Mouse (Mus musculus) MEL (cell line): ENCODE measurements around the gene Dhx15. TPM values are rescaled to one million over a fixed set of nuclear protein-coding genes. Genes with fewer than 3 reads are reported as not detected.

Experiments
- DNase-seq: peaks from one replicate; pipeline ENCODE4 v3.0.0; 2011; ENCODE audit warnings: low read depth, low spot score
- H3K27ac ChIP-seq: 2 replicates; pipeline ENCODE4 v1.5.1; 2012; ENCODE audit warnings: low read depth, mild to moderate bottlenecking, control low read depth, low read length, moderate library complexity; ENCODE audit not compliant: control insufficient read depth
- H3K27me3 ChIP-seq, 2 experiments: fragments of 150-350 bp in 1 of 2; sonication (generic) in 1 of 2; 2 replicates each; pipeline ENCODE4 v1.6.1; 2012; ENCODE audit warnings: low read length in 2 of 2, mild to moderate bottlenecking in 2 of 2, improper control_type of control experiment in 1 of 2, moderate library complexity in 1 of 2; ENCODE audit not compliant: insufficient read depth in 2 of 2, control insufficient read depth in 1 of 2
- H3K36me3 ChIP-seq, 2 experiments: 2 replicates each; pipeline ENCODE4 v1.6.1; 2012 to 2014; ENCODE audit warnings: low read length in 2 of 2, improper control_type of control experiment in 1 of 2, inconsistent platforms in 1 of 2, mild to moderate bottlenecking in 1 of 2; ENCODE audit not compliant: insufficient read depth in 2 of 2, control insufficient read depth in 1 of 2
- H3K4me1 ChIP-seq, 2 experiments: fragments of 150-350 bp in 1 of 2; sonication (generic) in 1 of 2; 2 replicates each; pipeline ENCODE4 v1.6.1; 2012; ENCODE audit warnings: low read length in 2 of 2, improper control_type of control experiment in 1 of 2, mild to moderate bottlenecking in 1 of 2; ENCODE audit not compliant: insufficient read depth in 2 of 2, control insufficient read depth in 1 of 2
- H3K4me3 ChIP-seq, 2 experiments: fragments of 150-350 bp in 1 of 2; sonication (generic) in 1 of 2; 2 replicates each; pipeline ENCODE4 v1.5.1; 2012; ENCODE audit warnings: low read depth in 2 of 2, low read length in 2 of 2, mild to moderate bottlenecking in 2 of 2, moderate library complexity in 2 of 2, control low read depth in 1 of 2, improper control_type of control experiment in 1 of 2; ENCODE audit not compliant: control insufficient read depth in 1 of 2, insufficient read depth in 1 of 2
- H3K79me2 ChIP-seq: 2 replicates; pipeline ENCODE4 v1.6.1; 2012; ENCODE audit warnings: mild to moderate bottlenecking, low read length, moderate library complexity; ENCODE audit not compliant: control insufficient read depth, poor library complexity, insufficient read depth
- H3K9ac ChIP-seq: 2 replicates; pipeline ENCODE4 v1.6.1; 2012; ENCODE audit warnings: low read depth, mild to moderate bottlenecking, control low read depth, low read length, moderate library complexity; ENCODE audit not compliant: control insufficient read depth, poor library complexity, severe bottlenecking
- H3K9me3 ChIP-seq: fragments of 150-350 bp; sonication (generic); replicated peaks from 2 replicates; pipeline ENCODE4 v1.6.1; 2012; ENCODE audit warnings: mild to moderate bottlenecking, low read length, improper control_type of control experiment, moderate library complexity; ENCODE audit not compliant: insufficient read depth
- CHD1 ChIP-seq: IDR thresholded peaks from 2 replicates; pipeline ENCODE4 v1.6.1; 2012; ENCODE audit warnings: low read depth, mild to moderate bottlenecking, inconsistent platforms, low read length, improper control_type of control experiment
- ELF1 ChIP-seq: IDR thresholded peaks from 2 replicates; pipeline ENCODE4 v1.6.1; 2014; ENCODE audit warnings: low read depth, mild to moderate bottlenecking, inconsistent platforms, low read length, improper control_type of control experiment, moderate library complexity
- EP300 ChIP-seq, 2 experiments: IDR thresholded peaks; 2 replicates each; pipeline ENCODE4 v1.6.1; 2011; ENCODE audit warnings: improper control_type of control experiment in 2 of 2, low read length in 2 of 2, low read depth in 1 of 2, mild to moderate bottlenecking in 1 of 2
- ETS1 ChIP-seq: IDR thresholded peaks from 2 replicates; pipeline ENCODE4 v1.6.1; 2012; ENCODE audit warnings: low read depth, mild to moderate bottlenecking, inconsistent platforms, low read length, improper control_type of control experiment, moderate library complexity
- GABPA ChIP-seq: IDR thresholded peaks from 2 replicates; pipeline ENCODE4 v1.6.1; 2012; ENCODE audit warnings: low read depth, mild to moderate bottlenecking, inconsistent platforms, low read length, improper control_type of control experiment, moderate library complexity
- GATA1 ChIP-seq: IDR thresholded peaks from 2 replicates; pipeline ENCODE4 v1.6.1; 2011; ENCODE audit warnings: low read depth, low read length, improper control_type of control experiment
- HCFC1 ChIP-seq: IDR thresholded peaks from 2 replicates; pipeline ENCODE4 v1.6.1; 2012; ENCODE audit warnings: low read depth, mild to moderate bottlenecking, inconsistent platforms, low read length, improper control_type of control experiment, moderate library complexity
- JUND ChIP-seq: IDR thresholded peaks from 2 replicates; pipeline ENCODE4 v1.6.1; 2011; ENCODE audit warnings: low read depth, mild to moderate bottlenecking, improper control_type of control experiment, low read length
- KAT2A ChIP-seq: conservative IDR thresholded peaks from 2 replicates; pipeline ENCODE4 v1.6.1; 2012; ENCODE audit warnings: low read depth, low read length, improper control_type of control experiment, inconsistent platforms
- MAFK ChIP-seq: IDR thresholded peaks from 2 replicates; pipeline ENCODE4 v1.6.1; 2011; ENCODE audit warnings: low read depth, mild to moderate bottlenecking, low read length, improper control_type of control experiment, borderline replicate concordance
- MAX ChIP-seq: IDR thresholded peaks from 2 replicates; pipeline ENCODE4 v1.6.1; 2011; ENCODE audit warnings: low read length, improper control_type of control experiment
- MAZ ChIP-seq: IDR thresholded peaks from 2 replicates; pipeline ENCODE4 v1.6.1; 2012; ENCODE audit warnings: low read depth, mild to moderate bottlenecking, inconsistent platforms, low read length, improper control_type of control experiment
- MEF2A ChIP-seq: IDR thresholded peaks from 2 replicates; pipeline ENCODE4 v1.6.1; 2014; ENCODE audit warnings: low read depth, mild to moderate bottlenecking, inconsistent platforms, low read length, improper control_type of control experiment; ENCODE audit not compliant: poor library complexity, insufficient replicate concordance, severe bottlenecking; ENCODE audit errors: extremely low read depth
- MXI1 ChIP-seq: IDR thresholded peaks from 2 replicates; pipeline ENCODE4 v1.6.1; 2011; ENCODE audit warnings: mild to moderate bottlenecking, low read depth, low read length, improper control_type of control experiment
- MYC ChIP-seq: IDR thresholded peaks from 2 replicates; pipeline ENCODE4 v1.6.1; 2011; ENCODE audit warnings: low read depth, mild to moderate bottlenecking, low read length, improper control_type of control experiment, moderate library complexity
- NELFE ChIP-seq: IDR thresholded peaks from 2 replicates; pipeline ENCODE4 v1.6.1; 2011; ENCODE audit warnings: low read depth, low read length, improper control_type of control experiment
- POLR2A ChIP-seq, 2 experiments: IDR thresholded peaks; 2 replicates each; pipeline ENCODE4 v1.6.1; 2011 to 2012; ENCODE audit warnings: low read length in 2 of 2, mild to moderate bottlenecking in 2 of 2, control low read depth in 1 of 2, improper control_type of control experiment in 1 of 2, low read depth in 1 of 2, moderate library complexity in 1 of 2; ENCODE audit not compliant: control insufficient read depth in 1 of 2, insufficient read depth in 1 of 2, poor library complexity in 1 of 2
- POLR2AphosphoS2 ChIP-seq: IDR thresholded peaks from 2 replicates; pipeline ENCODE4 v1.6.1; 2011; ENCODE audit warnings: low read length, improper control_type of control experiment
- RCOR1 ChIP-seq: IDR thresholded peaks from 2 replicates; pipeline ENCODE4 v1.6.1; 2012; ENCODE audit warnings: low read depth, mild to moderate bottlenecking, inconsistent platforms, low read length, improper control_type of control experiment
- SMC3 ChIP-seq: IDR thresholded peaks from 2 replicates; pipeline ENCODE4 v1.6.1; 2011; ENCODE audit warnings: low read depth, low read length, improper control_type of control experiment
- TCF12 ChIP-seq: IDR thresholded peaks from 2 replicates; pipeline ENCODE4 v1.6.1; 2014; ENCODE audit warnings: low read depth, mild to moderate bottlenecking, inconsistent platforms, low read length, improper control_type of control experiment, moderate library complexity
- USF1 ChIP-seq: IDR thresholded peaks from 2 replicates; pipeline ENCODE4 v1.6.1; 2014; ENCODE audit warnings: low read depth, mild to moderate bottlenecking, inconsistent platforms, low read length, improper control_type of control experiment, moderate library complexity
- ZNF384 ChIP-seq: IDR thresholded peaks from 2 replicates; pipeline ENCODE4 v1.6.1; 2012; ENCODE audit warnings: low read depth, mild to moderate bottlenecking, inconsistent platforms, low read length, improper control_type of control experiment
- polyA plus RNA-seq, 2 experiments: library from polyadenylated mRNA; stranded (reverse) in 1 of 2; unstranded in 1 of 2; fragments of >175 nt in 1 of 2; fragments of >200 nt in 1 of 2; gene quantifications; 2 replicates each; pipeline versions ENCODE4 v1.2.1 to v1.2.4; 2012; ENCODE audit warnings: low replicate concordance in 2 of 2, low read depth in 1 of 2; ENCODE audit not compliant: insufficient read length in 2 of 2, insufficient read depth in 1 of 2, missing spikeins in 1 of 2
- total RNA-seq: library from RNA; depleted of rRNA; stranded (reverse); fragments of 300-350 nt; gene quantifications from 2 replicates; pipeline ENCODE4 v1.2.3, GENCODE M21; 2012

Dhx15 gene
- total and polyA plus RNA-seq, 3 experiments = 153 to 348 (median 309) TPM

DNA sequence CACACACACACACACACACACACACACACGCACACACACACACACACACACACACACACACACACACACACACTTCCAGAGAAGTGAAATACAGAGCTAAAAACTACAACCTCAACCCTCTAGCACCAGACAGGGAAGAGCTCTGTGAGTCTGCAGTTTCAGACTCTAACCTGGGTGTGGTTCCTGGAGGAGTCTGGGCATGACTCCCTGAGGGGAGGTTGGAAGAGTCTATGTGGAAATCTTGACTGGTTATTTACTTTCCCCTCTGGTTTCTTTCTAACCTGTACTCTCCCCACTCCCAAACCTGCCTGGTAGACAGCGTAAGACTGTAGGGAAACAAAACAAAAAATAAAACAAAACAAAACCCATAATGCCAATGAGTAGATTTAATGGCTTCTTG lies 41.9 kb upstream of the Dhx15 start:
- Histone ChIP-seq H3K79me2 (no peaks in the 10 kb centered on the region), H3K4me1 (peaks cover 0 to 2% of the 10 kb centered on the region in 2 experiments; a peak in 2 of 4 replicates), H3K4me3 (no peak overlapping the region), H3K27ac (no peak overlapping the region), H3K36me3 (0 out of 4 replicates have a peak, but pooled peaks cover 0 to 2% of the 10 kb centered on the region in 2 experiments), H3K9me3 (no peaks in the 10 kb centered on the region), H3K27me3 (no peaks in the 10 kb centered on the region), H3K9ac (no peak overlapping the region)
- no peak for TF ChIP-seq KAT2A
- no peak for TF ChIP-seq ETS1
- TF ChIP-seq MAX = no peak
- no peak for TF ChIP-seq MEF2A
- no peak for TF ChIP-seq GABPA
- no peak for TF ChIP-seq NELFE
- no peak for TF ChIP-seq HCFC1
- TF ChIP-seq JUND = no peak
- no peak for TF ChIP-seq ZNF384
- no peak for DNase-seq

DNA sequence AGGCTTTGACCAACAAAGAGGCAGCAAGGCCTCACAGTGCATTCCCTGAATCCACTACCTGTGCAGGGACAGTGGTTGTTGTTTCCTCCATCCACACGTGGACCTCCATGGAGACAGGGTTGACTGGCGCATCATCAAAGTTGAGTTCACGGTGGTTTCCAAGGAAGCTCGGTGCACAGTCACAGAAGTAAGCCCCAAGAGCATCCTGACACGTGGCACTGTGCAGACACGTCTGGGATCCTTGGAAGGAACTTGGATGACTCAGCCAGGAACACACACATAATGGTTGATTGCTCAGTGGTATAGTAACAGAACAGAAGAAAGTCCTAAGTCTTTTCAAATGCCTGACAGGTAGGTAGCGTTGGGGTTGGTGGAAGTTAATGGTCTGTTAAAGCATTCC lies 40.2 kb upstream of the Dhx15 start:
- no peak for DNase-seq
- no peaks in the 10 kb centered on the region for H3K9me3 ChIP-seq
- TF ChIP-seq ELF1 (no peak), MAZ (no peak), POLR2AphosphoS2 (no peak)
- peaks cover 0 to 3% of the 10 kb centered on the region in 2 experiments; a peak in 1 of 4 replicates for H3K36me3 ChIP-seq
- H3K27me3 ChIP-seq = no peaks in the 10 kb centered on the region
- H3K9ac ChIP-seq = no peak overlapping the region
- H3K4me1 ChIP-seq = peaks cover 0 to 11% of the 10 kb centered on the region in 2 experiments; a peak in 2 of 4 replicates
- no peaks in the 10 kb centered on the region for H3K79me2 ChIP-seq
- H3K27ac ChIP-seq = no peak overlapping the region
- H3K4me3 ChIP-seq = no peak overlapping the region

GRCm38 (mm10) chr5:52226677-52227076 lies 36.4 kb upstream of the Dhx15 start:
- Histone ChIP-seq H3K4me1 (peaks cover 0 to 11% of the 10 kb centered on the region in 2 experiments; a peak in 2 of 4 replicates), H3K9ac (no peak overlapping the region), H3K9me3 (no peaks in the 10 kb centered on the region), H3K27ac (no peak overlapping the region), H3K4me3 (no peak overlapping the region), H3K27me3 (no peaks in the 10 kb centered on the region), H3K79me2 (no peaks in the 10 kb centered on the region), H3K36me3 (peaks cover 0 to 3% of the 10 kb centered on the region in 2 experiments; a peak in 1 of 4 replicates)
- peak; percentile 55 to 82 for TF ChIP-seq EP300 (IDR thresholded peaks at IDR 0.05; ENCODE audit: low read depth in 1 of 2, low read length in 2 of 2)
- no peak for TF ChIP-seq POLR2A (IDR thresholded peaks at IDR 0.05; ENCODE audit: control insufficient read depth in 1 of 2, insufficient read depth in 1 of 2, low read depth in 1 of 2, low read length in 2 of 2, poor library complexity in 1 of 2)
- no peak for TF ChIP-seq USF1
- TF ChIP-seq ZNF384 = peak; percentile 80
- peak; percentile 64; the same call in 1 of the 2 replicates for TF ChIP-seq MAZ
- TF ChIP-seq JUND = 0 out of 2 replicates have a peak, but pooled peaks have one; percentile 31
- TF ChIP-seq MAFK = no peak
- TF ChIP-seq RCOR1 = peak; percentile 69
- TF ChIP-seq GABPA = no peak
- TF ChIP-seq MYC = 0 out of 2 replicates have a peak, but pooled peaks have one; percentile 24
- TF ChIP-seq CHD1 = no peak
- peak; percentile 51; the same call in 1 of the 2 replicates for TF ChIP-seq TCF12
- peak; percentile 33; the same call in 1 of the 2 replicates for TF ChIP-seq ETS1
- no peak for TF ChIP-seq SMC3
- peak; percentile 29; the same call in 1 of the 2 replicates for TF ChIP-seq MXI1
- peak; percentile 79 for TF ChIP-seq GATA1
- peak; percentile 81 for DNase-seq
